Mouse (Mus musculus): ENCODE measurements around the gene Pabpn1l.

- TF ChIP-seq GATA1 (IDR thresholded peaks at IDR 0.05; ENCODE audit: low read length), result no peak
- TF ChIP-seq TAL1 (IDR thresholded peaks at IDR 0.05; ENCODE audit: low read length), result no peak
Observed at GRCm38 (mm10) chr8:122586171-122586570, 36.4 kb downstream of the Pabpn1l start.

Data from erythroblast, embryonic 14.5 days (primary cell).